Mouse (Mus musculus) lung, embryonic 16.5 days (tissue): ENCODE measurements around the gene Dlec1. TPM values are rescaled to one million over a fixed set of nuclear protein-coding genes. Genes with fewer than 3 reads are reported as not detected.

Experiments used
- ATAC-seq: fragments of 200-750 bp; cut with Nextera tagmentation; 2 replicates; pipeline ENCODE4 v1.8.0; 2017; ENCODE audit warnings: low read depth, mild to moderate bottlenecking, moderate library complexity
- H3K27ac ChIP-seq: fragments of 300-500 bp; sonication (generic); 2 replicates; pipeline ENCODE4 v1.5.1; 2014; ENCODE audit warnings: mild to moderate bottlenecking, control low read depth, low read length
- H3K27me3 ChIP-seq: fragments of 300-500 bp; sonication (generic); 2 replicates; pipeline ENCODE4 v1.6.1; 2014; ENCODE audit warnings: low read depth, low read length, mixed read lengths; ENCODE audit not compliant: control insufficient read depth, insufficient read depth
- H3K36me3 ChIP-seq: fragments of 300-500 bp; sonication (generic); 2 replicates; pipeline ENCODE4 v1.6.1; 2014; ENCODE audit warnings: low read length; ENCODE audit not compliant: control insufficient read depth, insufficient read depth
- H3K4me1 ChIP-seq: fragments of 300-500 bp; sonication (generic); replicated peaks from 2 replicates; pipeline ENCODE4 v1.6.1; 2014; ENCODE audit warnings: low read length, mixed read lengths; ENCODE audit not compliant: control insufficient read depth, insufficient read depth
- H3K4me2 ChIP-seq: fragments of 300-500 bp; sonication (generic); 2 replicates; pipeline ENCODE4 v1.6.1; 2014; ENCODE audit warnings: low read depth, low read length, control low read depth
- H3K4me3 ChIP-seq: fragments of 300-500 bp; sonication (generic); 2 replicates; pipeline ENCODE4 v1.5.1; 2014; ENCODE audit warnings: mild to moderate bottlenecking, low read length, control low read depth
- H3K9ac ChIP-seq: fragments of 300-500 bp; sonication (generic); 2 replicates; pipeline ENCODE4 v1.6.1; 2014; ENCODE audit warnings: low read length, control low read depth
- H3K9me3 ChIP-seq: fragments of 300-500 bp; sonication (generic); 2 replicates; pipeline ENCODE4 v1.6.1; 2016; ENCODE audit warnings: low read length; ENCODE audit not compliant: control insufficient read depth
- WGBS: fragments of 180-500 bp; shearing (Covaris S2); extraction: QIAGEN DNeasy Blood & Tissue Kit; methylation state at CpG from one replicate; pipeline ENCODE4 v1.1.7; 2014; 5-methylcytosine and 5-hydroxymethylcytosine counted together
- polyA plus RNA-seq: library from polyadenylated mRNA; unstranded; fragments of >200 nt; fragmentation: Nextera tagmentation; extraction: Ambion mirVana; gene quantifications from 2 replicates; pipeline ENCODE4 v1.2.1, GENCODE M21; 2015

Gene Dlec1
- polyA plus RNA-seq, 1 experiment from 2014 or later, result 2.1 TPM

GRCm38 (mm10) chr9:119086451-119086850 lies 15.8 kb upstream of the Dlec1 start:
- WGBS, result 31% methylated on average over 1 of the region's 1 CpGs
- no peaks in the 10 kb centered on the region for H3K27me3 ChIP-seq
- no peak overlapping the region for H3K9ac ChIP-seq
- no peaks in the 10 kb centered on the region for H3K9me3 ChIP-seq
- no peak for ATAC-seq
- no peak overlapping the region for H3K4me2 ChIP-seq
- H3K36me3 ChIP-seq, result no peaks in the 10 kb centered on the region
- no peak overlapping the region for H3K4me3 ChIP-seq
- H3K4me1 ChIP-seq, result peaks cover 9% of the 10 kb centered on the region
- no peak overlapping the region for H3K27ac ChIP-seq

- Histone ChIP-seq H3K27me3 (peaks cover 4% of the 10 kb centered on the region; the same call in 1 of the 2 replicates), H3K9me3 (no peaks in the 10 kb centered on the region), H3K9ac (no peak overlapping the region; the same call in 1 of the 2 replicates), H3K36me3 (no peaks in the 10 kb centered on the region), H3K4me1 (peaks cover 14% of the 10 kb centered on the region), H3K4me2 (peak overlapping the region; percentile 67), H3K27ac (no peak overlapping the region), H3K4me3 (peak overlapping the region; percentile 53; the same call in 1 of the 2 replicates)
- no peak for ATAC-seq
- WGBS, result 74% methylated on average over 5 of the region's 5 CpGs
Measured at GRCm38 (mm10) chr9:119087309-119087708, 15.0 kb upstream of the Dlec1 start.

GRCm38 (mm10) chr9:119088148-119088801 lies 14.0 kb upstream of the Dlec1 start:
- peaks cover 19% of the 10 kb centered on the region for H3K4me1 ChIP-seq
- peak overlapping the region; percentile 89 for H3K27ac ChIP-seq
- WGBS, result under 1% methylated on average over 24 of the region's 24 CpGs
- no peaks in the 10 kb centered on the region for H3K36me3 ChIP-seq
- peak overlapping the region; percentile 57 for H3K9ac ChIP-seq
- no peaks in the 10 kb centered on the region for H3K9me3 ChIP-seq
- peak overlapping the region; percentile 67 for H3K4me2 ChIP-seq
- peaks cover 4% of the 10 kb centered on the region; the same call in 1 of the 2 replicates for H3K27me3 ChIP-seq
- peak; percentile 94 for ATAC-seq
- peak overlapping the region; percentile 53 for H3K4me3 ChIP-seq

GRCm38 (mm10) chr9:119089437-119089836 lies 12.8 kb upstream of the Dlec1 start:
- Histone ChIP-seq H3K27ac (no peak overlapping the region), H3K9me3 (no peaks in the 10 kb centered on the region), H3K27me3 (peaks cover 4% of the 10 kb centered on the region; the same call in 1 of the 2 replicates), H3K9ac (no peak overlapping the region), H3K4me2 (no peak overlapping the region), H3K4me3 (no peak overlapping the region), H3K36me3 (no peaks in the 10 kb centered on the region), H3K4me1 (peaks cover 25% of the 10 kb centered on the region)
- ATAC-seq, result no peak
- 61% methylated on average over 7 of the region's 7 CpGs for WGBS

GRCm38 (mm10) chr9:119090462-119090861 lies 11.8 kb upstream of the Dlec1 start:
- no peak for ATAC-seq
- Histone ChIP-seq H3K4me3 (no peak overlapping the region), H3K27ac (no peak overlapping the region), H3K4me1 (peaks cover 34% of the 10 kb centered on the region), H3K9ac (no peak overlapping the region), H3K27me3 (peaks cover 4% of the 10 kb centered on the region; the same call in 1 of the 2 replicates), H3K4me2 (no peak overlapping the region), H3K36me3 (no peaks in the 10 kb centered on the region), H3K9me3 (no peaks in the 10 kb centered on the region)
- WGBS, result 90% methylated on average over 5 of the region's 5 CpGs

GRCm38 (mm10) chr9:119091581-119092310 lies 10.5 kb upstream of the Dlec1 start:
- H3K27ac ChIP-seq, result no peak overlapping the region
- H3K4me2 ChIP-seq, result peak overlapping the region; percentile 70; the same call in 1 of the 2 replicates
- H3K9ac ChIP-seq, result no peak overlapping the region; the same call in 1 of the 2 replicates
- H3K9me3 ChIP-seq, result no peaks in the 10 kb centered on the region
- no peak for ATAC-seq
- peaks cover 4% of the 10 kb centered on the region; the same call in 1 of the 2 replicates for H3K27me3 ChIP-seq
- H3K4me3 ChIP-seq, result no peak overlapping the region
- H3K36me3 ChIP-seq, result no peaks in the 10 kb centered on the region
- peaks cover 34% of the 10 kb centered on the region for H3K4me1 ChIP-seq
- 71% methylated on average over 12 of the region's 12 CpGs for WGBS

GRCm38 (mm10) chr9:119092473-119093418 lies 9.5 kb upstream of the Dlec1 start:
- Histone ChIP-seq H3K27ac (no peak overlapping the region), H3K4me1 (peaks cover 30% of the 10 kb centered on the region), H3K27me3 (peaks cover 4% of the 10 kb centered on the region; the same call in 1 of the 2 replicates), H3K4me2 (peak overlapping the region; percentile 70), H3K9me3 (no peaks in the 10 kb centered on the region), H3K36me3 (no peaks in the 10 kb centered on the region), H3K4me3 (peak overlapping the region; percentile 66), H3K9ac (peak overlapping the region; percentile 53)
- 4% methylated on average over 45 of the region's 45 CpGs for WGBS
- no peak for ATAC-seq

- 13% methylated on average over 40 of the region's 45 CpGs for WGBS
Measured at GRCm38 (mm10) chr9:119093419-119094295, 8.6 kb upstream of the Dlec1 start, which contains the start of gene Plcd1. Gene Plcd1 (minus strand): TSS chr9:119093502.

More at GRCm38 (mm10) chr9:119093419-119094295, 8.6 kb upstream of the Dlec1 start, which contains the start of gene Plcd1:
- no peaks in the 10 kb centered on the region for H3K36me3 ChIP-seq
- peak within 1 kb of the TSS; percentile 53 for H3K9ac ChIP-seq
- H3K27me3 ChIP-seq, result peaks cover 4% of the 10 kb centered on the region; the same call in 1 of the 2 replicates
- H3K4me1 ChIP-seq, result peaks cover 27% of the 10 kb centered on the region
- peak within 1 kb of the TSS; percentile 66 for H3K4me3 ChIP-seq
- no peaks in the 10 kb centered on the region for H3K9me3 ChIP-seq
- peak within 1 kb of the TSS; percentile 70 for H3K4me2 ChIP-seq
- H3K27ac ChIP-seq, result peak within 1 kb of the TSS; percentile 65
- peak; percentile 91 for ATAC-seq
